Mouse (Mus musculus) myocyte (in vitro differentiated cells): ENCODE results near the gene Lats2.

Source experiments
- E2F4 ChIP-seq: IDR thresholded peaks from one replicate; pipeline ENCODE4 v1.6.1; 2011; ENCODE audit warnings: mild to moderate bottlenecking, control low read depth, moderate library complexity; ENCODE audit not compliant: insufficient read depth
- MAX ChIP-seq: IDR thresholded peaks from one replicate; pipeline ENCODE4 v1.6.1; 2011; ENCODE audit warnings: low read depth, mild to moderate bottlenecking, control low read depth
- MYOD1 ChIP-seq, 3 experiments: IDR thresholded peaks; one replicate each; pipeline ENCODE4 v1.6.1; 2011; ENCODE audit warnings: control low read depth in 2 of 3, low read depth in 2 of 3, mild to moderate bottlenecking in 2 of 3, moderate library complexity in 1 of 3; ENCODE audit not compliant: insufficient read length in 2 of 3, control insufficient read depth in 1 of 3
- POLR2A ChIP-seq: IDR thresholded peaks from one replicate; pipeline ENCODE4 v1.6.1; 2011; ENCODE audit warnings: low read depth, mild to moderate bottlenecking, control low read depth, moderate library complexity; ENCODE audit not compliant: insufficient read length
- POLR2AphosphoS2 ChIP-seq: IDR thresholded peaks from one replicate; pipeline ENCODE4 v1.6.1; 2011; ENCODE audit warnings: low read depth, control low read depth; ENCODE audit not compliant: insufficient read length
- TCF12 ChIP-seq: IDR thresholded peaks from one replicate; pipeline ENCODE4 v1.6.1; 2011; ENCODE audit warnings: mild to moderate bottlenecking, control low read depth; ENCODE audit not compliant: poor library complexity, insufficient read depth, severe bottlenecking
- USF1 ChIP-seq: IDR thresholded peaks from one replicate; pipeline ENCODE4 v1.6.1; 2011; ENCODE audit warnings: low read depth, mild to moderate bottlenecking, control low read depth, moderate library complexity

DNA sequence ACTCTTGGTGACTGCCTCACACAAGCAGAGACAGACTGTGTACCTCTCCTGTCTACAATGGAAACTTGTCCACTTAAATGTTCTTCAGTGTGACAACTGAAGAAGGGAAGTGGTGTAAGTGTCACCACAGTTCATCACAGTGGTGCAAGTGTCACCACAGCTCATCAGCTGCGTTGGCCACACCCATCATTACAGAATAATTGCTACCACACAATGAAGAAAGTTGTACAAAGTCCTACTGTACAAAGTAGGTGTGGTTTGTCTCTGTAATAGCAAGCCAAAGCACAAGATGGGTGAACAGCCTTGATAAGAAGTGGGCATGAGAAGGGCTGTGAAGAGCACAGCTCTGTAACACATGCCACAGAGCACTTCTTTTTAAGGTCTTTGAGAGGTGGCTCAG, 45.3 kb downstream of the Lats2 start:
- TF ChIP-seq POLR2A: no peak
- TF ChIP-seq E2F4: no peak
- TF ChIP-seq TCF12: no peak
- no peak for TF ChIP-seq MYOD1 (IDR thresholded peaks at IDR 0.05; ENCODE audit: control insufficient read depth in 1 of 3, insufficient read length in 2 of 3, low read depth in 2 of 3)
- TF ChIP-seq USF1: no peak
- TF ChIP-seq POLR2AphosphoS2: no peak
- TF ChIP-seq MAX: no peak
